Mouse (Mus musculus): ENCODE data around the gene Smim15. TPM values are rescaled to one million over a fixed set of nuclear protein-coding genes. Genes with fewer than 3 reads are reported as not detected.
A peak's percentile ranks its signal among the peaks of the same experiment; 100 is the strongest.

Smim15 gene
- 80.5 and 84.7 TPM in 2 replicates for polyA plus RNA-seq (2015; fragmentation: Nextera tagmentation; extraction: Ambion mirVana)

- under 1% methylated on average over 71 of the region's 71 CpGs for WGBS
- H3K4me2 ChIP-seq (replicated peaks; ENCODE audit: low read depth, low read length), result peak within 1 kb of the TSS; percentile 68
- H3K27me3 ChIP-seq (ENCODE audit: insufficient read depth, low read length), result no peaks in the 10 kb centered on the region
- peaks cover 37% of the 10 kb centered on the region for H3K4me1 ChIP-seq (ENCODE audit: insufficient read depth, low read length)
- no peaks in the 10 kb centered on the region for H3K9me3 ChIP-seq (ENCODE audit: low read length)
- H3K4me3 ChIP-seq (ENCODE audit: low read length), result peak within 1 kb of the TSS; percentile 62
- peak within 1 kb of the TSS; percentile 99 for H3K27ac ChIP-seq (ENCODE audit: low read length)
- ATAC-seq (ENCODE audit: low FRiP score, low TSS enrichment), result peak; percentile 96
- H3K9ac ChIP-seq (replicated peaks; ENCODE audit: low read length), result peak within 1 kb of the TSS; percentile 79
- H3K36me3 ChIP-seq (ENCODE audit: insufficient read depth, low read length), result peaks cover 11% of the 10 kb centered on the region
These were observed at the start of gene Smim15 for GRCm38 (mm10) chr13:108044222-108044941. Gene Smim15 (plus strand): TSS chr13:108044446.

DNA sequence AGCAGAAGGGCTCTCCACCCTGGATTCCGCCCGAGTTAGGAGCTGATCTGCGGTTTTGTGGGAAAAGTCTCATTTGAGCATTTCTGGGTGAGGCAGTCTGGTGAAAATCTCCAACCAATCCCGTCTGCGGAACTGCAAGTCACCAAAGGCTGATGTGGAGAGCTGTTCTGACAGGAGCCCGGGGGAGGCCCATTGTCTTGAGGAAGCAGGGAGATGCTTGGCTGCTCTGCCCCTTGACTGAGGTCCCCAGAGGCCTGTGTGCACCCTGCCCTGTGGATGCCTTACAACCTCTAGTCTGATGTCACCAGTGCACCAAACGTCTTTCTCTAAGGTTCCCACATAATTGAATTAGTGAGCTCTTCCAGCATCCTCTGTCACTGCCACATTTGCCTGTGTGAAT lies 49.0 kb upstream of the Smim15 start:
- 0 out of 2 replicates have a peak, but pooled peaks have one; percentile 46 for ATAC-seq (ENCODE audit: low FRiP score, low TSS enrichment)

GRCm38 (mm10) chr13:107996301-107996700 lies 47.9 kb upstream of the Smim15 start:
- Histone ChIP-seq H3K27me3 (ENCODE audit: insufficient read depth, low read length) (no peaks in the 10 kb centered on the region), H3K36me3 (ENCODE audit: insufficient read depth, low read length) (no peaks in the 10 kb centered on the region), H3K4me3 (ENCODE audit: low read length) (no peak overlapping the region), H3K4me1 (ENCODE audit: insufficient read depth, low read length) (peaks cover 10% of the 10 kb centered on the region; the same call in 1 of the 2 replicates), H3K27ac (ENCODE audit: low read length) (no peak overlapping the region), H3K9ac (replicated peaks; ENCODE audit: low read length) (no peak overlapping the region), H3K4me2 (replicated peaks; ENCODE audit: low read depth, low read length) (no peak overlapping the region), H3K9me3 (ENCODE audit: low read length) (no peaks in the 10 kb centered on the region)
- WGBS, result 93% methylated on average over 3 of the region's 3 CpGs
- no peak for ATAC-seq (ENCODE audit: low FRiP score, low TSS enrichment)

More for the DNA sequence above, 49.0 kb upstream of the Smim15 start:
- 56% methylated on average over 7 of the region's 7 CpGs for WGBS
- no peaks in the 10 kb centered on the region for H3K9me3 ChIP-seq (ENCODE audit: low read length)
- no peak overlapping the region for H3K4me3 ChIP-seq (ENCODE audit: low read length)
- H3K27me3 ChIP-seq (ENCODE audit: insufficient read depth, low read length), result no peaks in the 10 kb centered on the region
- H3K27ac ChIP-seq (ENCODE audit: low read length), result no peak overlapping the region
- H3K9ac ChIP-seq (replicated peaks; ENCODE audit: low read length), result no peak overlapping the region
- no peaks in the 10 kb centered on the region for H3K36me3 ChIP-seq (ENCODE audit: insufficient read depth, low read length)
- no peak overlapping the region for H3K4me2 ChIP-seq (replicated peaks; ENCODE audit: low read depth, low read length)
- H3K4me1 ChIP-seq (ENCODE audit: insufficient read depth, low read length), result peaks cover 10% of the 10 kb centered on the region; the same call in 1 of the 2 replicates

GRCm38 (mm10) chr13:108007861-108008260 lies 36.4 kb upstream of the Smim15 start:
- no peak for ATAC-seq (ENCODE audit: low FRiP score, low TSS enrichment)

GRCm38 (mm10) chr13:108013110-108013509 lies 31.1 kb upstream of the Smim15 start:
- H3K4me2 ChIP-seq (replicated peaks; ENCODE audit: low read depth, low read length), result no peak overlapping the region
- peaks cover 14% of the 10 kb centered on the region; the same call in 1 of the 2 replicates for H3K9me3 ChIP-seq (ENCODE audit: low read length)
- no peaks in the 10 kb centered on the region for H3K27me3 ChIP-seq (ENCODE audit: insufficient read depth, low read length)
- no peaks in the 10 kb centered on the region for H3K36me3 ChIP-seq (ENCODE audit: insufficient read depth, low read length)
- no peak overlapping the region for H3K9ac ChIP-seq (replicated peaks; ENCODE audit: low read length)
- H3K4me3 ChIP-seq (ENCODE audit: low read length), result no peak overlapping the region
- 51% methylated on average over 8 of the region's 8 CpGs for WGBS
- peaks cover 6% of the 10 kb centered on the region; the same call in 1 of the 2 replicates for H3K4me1 ChIP-seq (ENCODE audit: insufficient read depth, low read length)
- ATAC-seq (ENCODE audit: low FRiP score, low TSS enrichment), result peak; percentile 76
- peak overlapping the region; percentile 90 for H3K27ac ChIP-seq (ENCODE audit: low read length)

More at GRCm38 (mm10) chr13:108007861-108008260, 36.4 kb upstream of the Smim15 start:
- 70% methylated on average over 4 of the region's 4 CpGs for WGBS
- Histone ChIP-seq H3K4me1 (ENCODE audit: insufficient read depth, low read length) (no peaks in the 10 kb centered on the region), H3K9ac (replicated peaks; ENCODE audit: low read length) (no peak overlapping the region), H3K9me3 (ENCODE audit: low read length) (peaks cover 18% of the 10 kb centered on the region; the same call in 1 of the 2 replicates), H3K27me3 (ENCODE audit: insufficient read depth, low read length) (no peaks in the 10 kb centered on the region), H3K4me3 (ENCODE audit: low read length) (no peak overlapping the region), H3K4me2 (replicated peaks; ENCODE audit: low read depth, low read length) (no peak overlapping the region), H3K36me3 (ENCODE audit: insufficient read depth, low read length) (no peaks in the 10 kb centered on the region), H3K27ac (ENCODE audit: low read length) (no peak overlapping the region)

DNA sequence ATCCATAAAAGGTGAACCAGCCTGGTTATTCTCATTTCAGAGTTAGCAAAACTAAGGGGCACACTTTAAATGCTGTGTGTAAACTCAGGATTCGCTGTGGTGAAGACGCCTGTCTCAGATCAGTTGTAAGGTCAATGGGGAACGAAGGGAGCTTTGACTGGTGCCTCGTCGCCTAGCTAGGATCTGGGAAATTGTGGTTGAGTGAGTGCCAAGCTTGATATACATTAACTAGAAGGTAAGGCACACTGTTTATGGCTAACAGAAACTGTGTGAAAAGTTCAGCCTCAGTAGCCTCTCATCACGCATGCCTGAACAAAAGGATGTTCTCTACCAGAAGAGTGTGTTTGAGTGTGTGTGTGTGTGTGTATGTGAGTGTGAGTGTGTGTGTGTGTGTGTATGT lies 30.4 kb upstream of the Smim15 start:
- ATAC-seq (ENCODE audit: low FRiP score, low TSS enrichment), result peak; percentile 93

GRCm38 (mm10) chr13:108015166-108015565 lies 29.1 kb upstream of the Smim15 start:
- H3K4me2 ChIP-seq (replicated peaks; ENCODE audit: low read depth, low read length), result no peak overlapping the region
- no peaks in the 10 kb centered on the region for H3K36me3 ChIP-seq (ENCODE audit: insufficient read depth, low read length)
- H3K4me3 ChIP-seq (ENCODE audit: low read length), result no peak overlapping the region
- H3K9ac ChIP-seq (replicated peaks; ENCODE audit: low read length), result no peak overlapping the region
- ATAC-seq (ENCODE audit: low FRiP score, low TSS enrichment), result no peak
- H3K27ac ChIP-seq (ENCODE audit: low read length), result no peak overlapping the region
- no peaks in the 10 kb centered on the region for H3K27me3 ChIP-seq (ENCODE audit: insufficient read depth, low read length)
- WGBS, result 80% methylated on average over 6 of the region's 6 CpGs
- peaks cover 6% of the 10 kb centered on the region; the same call in 1 of the 2 replicates for H3K4me1 ChIP-seq (ENCODE audit: insufficient read depth, low read length)
- peaks cover 8% of the 10 kb centered on the region; the same call in 1 of the 2 replicates for H3K9me3 ChIP-seq (ENCODE audit: low read length)

More for the DNA sequence above, 30.4 kb upstream of the Smim15 start:
- H3K9ac ChIP-seq (replicated peaks; ENCODE audit: low read length), result no peak overlapping the region
- H3K9me3 ChIP-seq (ENCODE audit: low read length), result peaks cover 9% of the 10 kb centered on the region; the same call in 1 of the 2 replicates
- no peaks in the 10 kb centered on the region for H3K36me3 ChIP-seq (ENCODE audit: insufficient read depth, low read length)
- H3K4me3 ChIP-seq (ENCODE audit: low read length), result no peak overlapping the region
- H3K4me2 ChIP-seq (replicated peaks; ENCODE audit: low read depth, low read length), result no peak overlapping the region; the same call in 1 of the 2 replicates
- peak overlapping the region; percentile 90 for H3K27ac ChIP-seq (ENCODE audit: low read length)
- 53% methylated on average over 6 of the region's 6 CpGs for WGBS
- peaks cover 6% of the 10 kb centered on the region; the same call in 1 of the 2 replicates for H3K4me1 ChIP-seq (ENCODE audit: insufficient read depth, low read length)
- no peaks in the 10 kb centered on the region for H3K27me3 ChIP-seq (ENCODE audit: insufficient read depth, low read length)

DNA sequence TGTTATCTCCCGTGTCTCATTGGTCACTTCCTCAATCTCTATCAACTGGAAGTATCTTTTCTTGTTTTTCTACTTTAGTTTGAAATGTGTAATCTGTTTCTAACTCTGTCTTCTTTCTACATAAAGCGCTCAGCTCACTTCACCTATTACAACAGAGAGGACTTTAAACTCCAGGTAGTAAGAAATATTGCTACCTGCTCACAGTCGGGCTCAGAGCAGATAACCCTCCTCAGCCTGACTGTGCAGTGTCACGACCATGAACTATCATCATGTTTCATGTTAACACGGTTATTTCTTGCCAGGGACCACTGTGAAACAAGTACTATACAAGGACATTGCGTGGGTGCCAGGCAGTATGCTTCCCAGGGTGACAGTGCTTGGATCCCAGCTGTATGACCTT lies 26.9 kb upstream of the Smim15 start:
- no peak overlapping the region for H3K9ac ChIP-seq (replicated peaks; ENCODE audit: low read length)
- H3K9me3 ChIP-seq (ENCODE audit: low read length), result peaks cover 4% of the 10 kb centered on the region; the same call in 1 of the 2 replicates
- 72% methylated on average over 6 of the region's 6 CpGs for WGBS
- no peak for ATAC-seq (ENCODE audit: low FRiP score, low TSS enrichment)
- no peak overlapping the region for H3K4me2 ChIP-seq (replicated peaks; ENCODE audit: low read depth, low read length)
- H3K27me3 ChIP-seq (ENCODE audit: insufficient read depth, low read length), result no peaks in the 10 kb centered on the region
- H3K4me1 ChIP-seq (ENCODE audit: insufficient read depth, low read length), result peaks cover 6% of the 10 kb centered on the region; the same call in 1 of the 2 replicates
- no peak overlapping the region for H3K27ac ChIP-seq (ENCODE audit: low read length)
- H3K4me3 ChIP-seq (ENCODE audit: low read length), result no peak overlapping the region
- no peaks in the 10 kb centered on the region for H3K36me3 ChIP-seq (ENCODE audit: insufficient read depth, low read length)

- no peak for ATAC-seq (ENCODE audit: low FRiP score, low TSS enrichment)
- Histone ChIP-seq H3K27me3 (ENCODE audit: insufficient read depth, low read length) (no peaks in the 10 kb centered on the region), H3K9me3 (ENCODE audit: low read length) (no peaks in the 10 kb centered on the region), H3K4me1 (ENCODE audit: insufficient read depth, low read length) (no peaks in the 10 kb centered on the region), H3K36me3 (ENCODE audit: insufficient read depth, low read length) (no peaks in the 10 kb centered on the region), H3K27ac (ENCODE audit: low read length) (no peak overlapping the region), H3K9ac (replicated peaks; ENCODE audit: low read length) (no peak overlapping the region), H3K4me2 (replicated peaks; ENCODE audit: low read depth, low read length) (no peak overlapping the region), H3K4me3 (ENCODE audit: low read length) (no peak overlapping the region)
- 69% methylated on average over 3 of the region's 3 CpGs for whole genome bisulfite sequencing
These were observed 18.4 kb upstream of the Smim15 start for GRCm38 (mm10) chr13:108025802-108026201.

DNA sequence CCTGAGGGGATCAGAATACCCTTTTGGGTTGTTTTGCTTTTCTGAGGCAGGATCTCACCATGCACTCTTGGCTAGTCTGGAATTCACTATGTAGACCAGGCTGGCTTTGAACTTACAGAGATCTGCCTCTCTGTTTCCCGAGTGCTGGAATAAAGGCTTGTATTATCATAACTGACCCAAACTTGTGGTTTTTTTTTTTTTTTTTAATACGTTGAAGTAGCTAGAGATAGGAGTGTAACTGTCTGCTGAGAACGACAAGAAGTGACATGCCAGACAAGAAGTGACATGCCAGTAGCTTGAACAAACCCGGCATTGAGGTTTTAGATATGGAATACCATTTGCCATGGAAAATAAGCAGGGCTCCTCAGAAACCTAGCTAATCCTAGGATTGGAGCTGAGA lies 11.5 kb upstream of the Smim15 start:
- Histone ChIP-seq H3K9ac (replicated peaks; ENCODE audit: low read length) (no peak overlapping the region), H3K27ac (ENCODE audit: low read length) (no peak overlapping the region), H3K4me1 (ENCODE audit: insufficient read depth, low read length) (no peaks in the 10 kb centered on the region), H3K4me3 (ENCODE audit: low read length) (no peak overlapping the region), H3K36me3 (ENCODE audit: insufficient read depth, low read length) (no peaks in the 10 kb centered on the region), H3K27me3 (ENCODE audit: insufficient read depth, low read length) (no peaks in the 10 kb centered on the region), H3K4me2 (replicated peaks; ENCODE audit: low read depth, low read length) (no peak overlapping the region), H3K9me3 (ENCODE audit: low read length) (no peaks in the 10 kb centered on the region)
- WGBS, result 96% methylated on average over 4 of the region's 4 CpGs
- no peak for ATAC-seq (ENCODE audit: low FRiP score, low TSS enrichment)
